Mouse (Mus musculus) MEL (cell line): ENCODE measurements around the gene Six2.

Source experiments
- EP300 ChIP-seq, 2 experiments: IDR thresholded peaks; 2 replicates each; pipeline ENCODE4 v1.6.1; 2011; ENCODE audit warnings: improper control_type of control experiment in 2 of 2, low read length in 2 of 2, low read depth in 1 of 2, mild to moderate bottlenecking in 1 of 2
- MAZ ChIP-seq: IDR thresholded peaks from 2 replicates; pipeline ENCODE4 v1.6.1; 2012; ENCODE audit warnings: low read depth, mild to moderate bottlenecking, inconsistent platforms, low read length, improper control_type of control experiment
- POLR2A ChIP-seq, 2 experiments: IDR thresholded peaks; 2 replicates each; pipeline ENCODE4 v1.6.1; 2011 to 2012; ENCODE audit warnings: low read length in 2 of 2, mild to moderate bottlenecking in 2 of 2, control low read depth in 1 of 2, improper control_type of control experiment in 1 of 2, low read depth in 1 of 2, moderate library complexity in 1 of 2; ENCODE audit not compliant: control insufficient read depth in 1 of 2, insufficient read depth in 1 of 2, poor library complexity in 1 of 2

DNA sequence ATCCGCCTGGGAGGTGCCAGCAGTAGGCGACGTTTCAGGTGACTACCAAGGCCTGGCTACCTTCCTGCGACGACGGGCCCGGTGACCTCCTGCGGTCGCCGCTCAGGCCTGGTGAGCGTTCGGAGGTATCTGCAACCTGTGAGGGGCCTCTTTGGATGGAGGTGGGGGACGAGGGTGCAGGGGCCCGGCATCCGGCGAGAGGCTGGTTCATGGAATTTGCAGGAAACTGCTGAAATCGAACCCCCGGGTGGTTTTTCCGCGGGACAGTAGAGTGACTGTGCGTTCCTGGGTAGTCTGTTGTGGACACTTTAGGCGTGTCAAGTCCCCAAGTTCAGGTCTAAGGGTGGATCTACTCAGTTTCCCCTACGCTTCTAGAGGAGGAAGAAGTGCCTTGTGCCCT is 4.5 kb upstream of the Six2 start:
- TF ChIP-seq MAZ (no peak), EP300 (IDR thresholded peaks at IDR 0.05; ENCODE audit: low read depth in 1 of 2, low read length in 2 of 2) (no peak), POLR2A (IDR thresholded peaks at IDR 0.05; ENCODE audit: control insufficient read depth in 1 of 2, insufficient read depth in 1 of 2, low read depth in 1 of 2, low read length in 2 of 2, poor library complexity in 1 of 2) (no peak)
